Mouse (Mus musculus): ENCODE data around the gene Bdkrb2.

- TF ChIP-seq CTCF (IDR thresholded peaks at IDR 0.05; ENCODE audit: low read depth, low read length), result no peak
- TF ChIP-seq POLR2A (IDR thresholded peaks at IDR 0.05; ENCODE audit: borderline replicate concordance, low read depth, low read length), result no peak
These were observed 35.5 kb downstream of the Bdkrb2 start for GRCm38 (mm10) chr12:105598503-105598902.
